In the genomic region with DNA sequence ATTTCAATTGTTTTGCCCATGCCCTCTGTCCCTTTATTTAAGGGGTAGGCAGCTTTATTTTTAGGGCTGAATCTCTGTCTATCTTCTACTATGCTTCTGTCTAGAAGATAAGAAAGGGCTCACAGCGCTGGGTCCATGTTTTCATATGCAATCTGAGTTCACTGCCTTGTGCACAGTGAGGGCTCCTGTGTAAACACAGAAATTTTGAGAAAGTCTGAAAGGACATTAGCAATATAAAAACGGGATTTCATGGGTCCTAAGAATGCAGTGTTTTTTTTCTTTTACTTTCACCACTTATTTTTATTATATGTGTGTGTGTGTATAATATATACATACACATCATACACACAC, we compare ENCODE assay signal across 11 mouse cellular contexts. TPM values are rescaled to one million over a fixed set of nuclear protein-coding genes. Genes with fewer than 3 reads are reported as not detected.
DNase-seq lines count a peak whose midpoint lies in the region; ATAC-seq and TF ChIP-seq lines count a peak whose summit lies in the region.
"Had no signal": no experiment of that assay in that cellular context is flagged by ENCODE, and none has a peak within 500 bp of the region (broad histone marks: within the 10 kb centered on the region; RNA-seq: fewer than 3 reads in every experiment).

No protein-coding gene starts in this region.

- H3K4me1 ChIP-seq in heart, postnatal 0 days (ENCODE audit: control insufficient read depth, insufficient read depth) = no peaks in the 10 kb centered on the region
- H3K4me1 ChIP-seq in embryonic facial prominence, embryonic 10.5 days = peaks cover 18% of the 10 kb centered on the region
- peaks cover 15% of the 10 kb centered on the region for H3K4me1 ChIP-seq in hindbrain, embryonic 12.5 days
- H3K4me1 ChIP-seq in midbrain, embryonic 15.5 days = peaks cover 6% of the 10 kb centered on the region; the same call in 1 of the 2 replicates

- no peak for TF ChIP-seq CTCF in heart, postnatal 0 days (IDR thresholded peaks at IDR 0.05; ENCODE audit: low read depth)

- WGBS in heart, postnatal 0 days = 43% methylated on average over 2 of the region's 2 CpGs
- WGBS in embryonic facial prominence, embryonic 10.5 days = 63% methylated on average over 2 of the region's 2 CpGs
- WGBS in hindbrain, embryonic 12.5 days = 63% methylated on average over 2 of the region's 2 CpGs
- WGBS in midbrain, embryonic 15.5 days = 68% methylated on average over 2 of the region's 2 CpGs

- DNase-seq in heart, postnatal 0 days (ENCODE audit: low spot score) = no peak
- no peak for DNase-seq in heart, postnatal 25 days (ENCODE audit: low spot score)
- DNase-seq in embryonic facial prominence, embryonic 10.5 days (ENCODE audit: low spot score) = no peak
- no peak for DNase-seq in adrenal gland, postnatal 4 days (ENCODE audit: low spot score in 2 of 2)
- DNase-seq: cerebellum, postnatal 36 days; thymus, adult 2 months had no signal

- H3K4me2 ChIP-seq in heart, postnatal 0 days (ENCODE audit: low read depth, low read length) = no peak overlapping the region
- peak overlapping the region; percentile 22; the same call in 1 of the 2 replicates for H3K4me2 ChIP-seq in hindbrain, embryonic 12.5 days (replicated peaks)
- no peak overlapping the region for H3K4me2 ChIP-seq in midbrain, embryonic 15.5 days

- no peaks in the 10 kb centered on the region for H3K9me3 ChIP-seq in heart, postnatal 0 days (replicated peaks; ENCODE audit: control insufficient read depth, low read length)
- no peaks in the 10 kb centered on the region for H3K9me3 ChIP-seq in embryonic facial prominence, embryonic 10.5 days
- H3K9me3 ChIP-seq in hindbrain, embryonic 12.5 days (replicated peaks) = no peaks in the 10 kb centered on the region
- H3K9me3 ChIP-seq in midbrain, embryonic 15.5 days = no peaks in the 10 kb centered on the region
- H3K9me3 ChIP-seq: G1E had no signal

- H3K36me3 ChIP-seq in heart, postnatal 0 days (replicated peaks; ENCODE audit: control insufficient read depth, insufficient read depth, low read length) = no peaks in the 10 kb centered on the region
- no peaks in the 10 kb centered on the region for H3K36me3 ChIP-seq in embryonic facial prominence, embryonic 10.5 days (replicated peaks)
- H3K36me3 ChIP-seq in hindbrain, embryonic 12.5 days = no peaks in the 10 kb centered on the region
- no peaks in the 10 kb centered on the region for H3K36me3 ChIP-seq in midbrain, embryonic 15.5 days (replicated peaks)
- H3K36me3 ChIP-seq: G1E had no signal

- no peak overlapping the region for H3K4me3 ChIP-seq in heart, postnatal 0 days (ENCODE audit: low read depth, low read length)
- peak overlapping the region; percentile 29; the same call in 1 of the 2 replicates for H3K4me3 ChIP-seq in embryonic facial prominence, embryonic 10.5 days
- no peak overlapping the region for H3K4me3 ChIP-seq in hindbrain, embryonic 12.5 days
- no peak overlapping the region for H3K4me3 ChIP-seq in midbrain, embryonic 15.5 days

- no peak for TF ChIP-seq EP300 in heart, postnatal 0 days (IDR thresholded peaks at IDR 0.05; ENCODE audit: low read depth)

- ATAC-seq in heart, postnatal 0 days (ENCODE audit: insufficient read depth, low read depth) = no peak
- ATAC-seq in hindbrain, embryonic 12.5 days (ENCODE audit: low FRiP score) = peak; percentile 27; the same call in 1 of the 2 replicates
- no peak for ATAC-seq in midbrain, embryonic 15.5 days (replicated peaks)
- ATAC-seq in erythroblast, adult 5-6 weeks (replicated peaks; ENCODE audit: low FRiP score, poor library complexity, severe bottlenecking) = no peak

- no peak overlapping the region for H3K9ac ChIP-seq in heart, postnatal 0 days (replicated peaks; ENCODE audit: low read depth, low read length)
- no peak overlapping the region for H3K9ac ChIP-seq in hindbrain, embryonic 12.5 days
- no peak overlapping the region for H3K9ac ChIP-seq in midbrain, embryonic 15.5 days

- peak overlapping the region; percentile 55; the same call in 1 of the 2 replicates for H3K27ac ChIP-seq in heart, postnatal 0 days (ENCODE audit: low read depth)
- peak overlapping the region; percentile 79 for H3K27ac ChIP-seq in embryonic facial prominence, embryonic 10.5 days (replicated peaks)
- H3K27ac ChIP-seq in hindbrain, embryonic 12.5 days = peak overlapping the region; percentile 79
- H3K27ac ChIP-seq in midbrain, embryonic 15.5 days = peak overlapping the region; percentile 39

- no peaks in the 10 kb centered on the region for H3K27me3 ChIP-seq in heart, postnatal 0 days (ENCODE audit: control insufficient read depth, insufficient read depth, low read length)
- no peaks in the 10 kb centered on the region for H3K27me3 ChIP-seq in embryonic facial prominence, embryonic 10.5 days (replicated peaks; ENCODE audit: low read depth, poor library complexity, severe bottlenecking)
- no peaks in the 10 kb centered on the region for H3K27me3 ChIP-seq in hindbrain, embryonic 12.5 days
- no peaks in the 10 kb centered on the region for H3K27me3 ChIP-seq in midbrain, embryonic 15.5 days (replicated peaks)

- intact Hi-C loops in heart, postnatal 25 days (cut with DNase I) = no loop called here

RNA-seq across cellular contexts. Expression of gene Spg20, which starts 15.3 kb away (rescaled TPM):
- 20.7 and 22.0 TPM in 2 replicates for total RNA-seq in heart, postnatal 0 days (2014; rRNA removed; ENCODE audit: low replicate concordance)
- polyA plus RNA-seq in heart, postnatal 0 days (2015; fragmentation: Nextera tagmentation; extraction: Ambion mirVana) = 17.7 and 20.6 TPM in 2 replicates
- total RNA-seq in heart, postnatal 25 days (2021) = 10 to 100 TPM; 33.4 to 42.2 TPM
- polyA plus RNA-seq in embryonic facial prominence, embryonic 10.5 days (2016; fragmentation: Nextera tagmentation; extraction: Ambion mirVana) = 72.1 and 75.9 TPM in 2 replicates
- 47.1 and 52.4 TPM in 2 replicates for polyA plus RNA-seq in hindbrain, embryonic 12.5 days (2016; fragmentation: Nextera tagmentation; extraction: Ambion mirVana)
- polyA plus RNA-seq in midbrain, embryonic 15.5 days (2015; fragmentation: Nextera tagmentation; extraction: Ambion mirVana) = 15.7 and 15.8 TPM in 2 replicates
- total RNA-seq in erythroblast, adult 5-6 weeks (2015; ENCODE audit: low replicate concordance) = 3.1 and 3.7 TPM in 2 replicates
- 2.2 and 6.2 TPM in 2 replicates for total RNA-seq in erythroblast, adult 5-6 weeks (2017; ENCODE audit: low replicate concordance)
- 10 to 100 TPM; 55.2 to 55.3 TPM for total RNA-seq in adrenal gland, postnatal 4 days (2021)

RNA-seq across cellular contexts. Expression of gene Ccdc169, which starts 40.5 kb away (rescaled TPM):
- not detected in 2 replicates for total RNA-seq in heart, postnatal 0 days (2014; rRNA removed; ENCODE audit: low replicate concordance)
- polyA plus RNA-seq in heart, postnatal 0 days (2015; fragmentation: Nextera tagmentation; extraction: Ambion mirVana) = not detected in 2 replicates
- total RNA-seq in heart, postnatal 25 days (2021) = under 1 TPM in 1 of 2 experiments, not detected in 1; 0.13 TPM
- not detected in 2 replicates for polyA plus RNA-seq in embryonic facial prominence, embryonic 10.5 days (2016; fragmentation: Nextera tagmentation; extraction: Ambion mirVana)
- 0.06 and 0.08 TPM in 2 replicates for polyA plus RNA-seq in hindbrain, embryonic 12.5 days (2016; fragmentation: Nextera tagmentation; extraction: Ambion mirVana)
- polyA plus RNA-seq in midbrain, embryonic 15.5 days (2015; fragmentation: Nextera tagmentation; extraction: Ambion mirVana) = 0.05 and 0.08 TPM in 2 replicates
- total RNA-seq in erythroblast, adult 5-6 weeks (2015; ENCODE audit: low replicate concordance) = not detected in 2 replicates
- not detected in 2 replicates for total RNA-seq in erythroblast, adult 5-6 weeks (2017; ENCODE audit: low replicate concordance)
- under 1 TPM; 0.17 to 0.34 TPM for total RNA-seq in adrenal gland, postnatal 4 days (2021)
- polyA plus RNA-seq: G1E; thymus, adult 2 months had no signal

RNA-seq across cellular contexts. Expression of gene Ccna1, which starts 41.3 kb away (rescaled TPM):
- 0.08 and 1.3 TPM in 2 replicates for total RNA-seq in heart, postnatal 0 days (2014; rRNA removed; ENCODE audit: low replicate concordance)
- 0.15 and 0.29 TPM in 2 replicates for polyA plus RNA-seq in heart, postnatal 0 days (2015; fragmentation: Nextera tagmentation; extraction: Ambion mirVana)
- total RNA-seq in heart, postnatal 25 days (2021) = not detected
- polyA plus RNA-seq in embryonic facial prominence, embryonic 10.5 days (2016; fragmentation: Nextera tagmentation; extraction: Ambion mirVana) = 1.4 and 1.9 TPM in 2 replicates
- polyA plus RNA-seq in hindbrain, embryonic 12.5 days (2016; fragmentation: Nextera tagmentation; extraction: Ambion mirVana) = 2.0 and 4.0 TPM in 2 replicates
- polyA plus RNA-seq in midbrain, embryonic 15.5 days (2015; fragmentation: Nextera tagmentation; extraction: Ambion mirVana) = 2.5 TPM in 2 replicates
- total RNA-seq in erythroblast, adult 5-6 weeks (2015; ENCODE audit: low replicate concordance) = not detected in 2 replicates
- not detected in 2 replicates for total RNA-seq in erythroblast, adult 5-6 weeks (2017; ENCODE audit: low replicate concordance)
- under 1 TPM; 0.67 to 0.79 TPM for total RNA-seq in adrenal gland, postnatal 4 days (2021)
- total RNA-seq: G1E; granulocyte monocyte progenitor cell, adult 5-6 weeks had no signal
- polyA plus RNA-seq: G1E had no signal
